17 mouse cellular contexts compared by ENCODE assay signal in genomic region chr8:115679539-115679938, GRCm38 (mm10).
"Had no signal": no experiment of that assay in that cellular context is flagged by ENCODE, and none has a peak within 500 bp of the region (broad histone marks: within the 10 kb centered on the region; RNA-seq: fewer than 3 reads in every experiment).

No protein-coding gene starts in this region.

- H3K27ac ChIP-seq: liver, embryonic 13.5 days; liver, embryonic 15.5 days; lung, embryonic 15.5 days; macrophage; neural tube, embryonic 12.5 days; stomach, embryonic 15.5 days; stomach, postnatal 0 days had no signal

- H3K4me3 ChIP-seq: liver, embryonic 13.5 days; liver, embryonic 15.5 days; lung, embryonic 15.5 days; megakaryocyte, embryonic 14.5 days; neural tube, embryonic 12.5 days; stomach, embryonic 15.5 days had no signal

- H3K9me3 ChIP-seq: liver, embryonic 13.5 days; liver, embryonic 15.5 days; lung, embryonic 15.5 days; megakaryocyte, embryonic 14.5 days; neural tube, embryonic 12.5 days; stomach, embryonic 15.5 days had no signal

- H3K27me3 ChIP-seq: liver, embryonic 13.5 days; liver, embryonic 15.5 days; lung, embryonic 15.5 days; megakaryocyte, embryonic 14.5 days; neural tube, embryonic 12.5 days; stomach, embryonic 15.5 days had no signal

- H3K9ac ChIP-seq: liver, embryonic 13.5 days; liver, embryonic 15.5 days; liver, postnatal 0 days; lung, embryonic 15.5 days; neural tube, embryonic 12.5 days; stomach, embryonic 15.5 days had no signal

- H3K4me2 ChIP-seq: liver, embryonic 13.5 days; liver, embryonic 15.5 days; lung, embryonic 15.5 days; neural tube, embryonic 12.5 days; stomach, embryonic 15.5 days had no signal

- ATAC-seq: liver, postnatal 0 days; lung, postnatal 0 days had no signal

- H3K36me3 ChIP-seq: liver, embryonic 13.5 days; liver, embryonic 15.5 days; lung, embryonic 15.5 days; neural tube, embryonic 12.5 days; stomach, embryonic 15.5 days had no signal

- DNase-seq: liver, embryonic 13.5 days; liver, postnatal 0 days; lung, adult 2 months; lung, postnatal 14 days; lung, postnatal 36 days; right cerebral cortex, postnatal 14 days; thymus, adult 2 months; thymus, postnatal 25 days; thymus, postnatal 4 days had no signal

- H3K4me1 ChIP-seq: liver, embryonic 13.5 days; liver, embryonic 15.5 days; lung, embryonic 15.5 days; megakaryocyte, embryonic 14.5 days; neural tube, embryonic 12.5 days; stomach, embryonic 15.5 days had no signal
